Mouse (Mus musculus) kidney, postnatal 10 days (tissue): ENCODE data around the gene Eipr1.

ENCODE experiments used
- DNase-seq: peaks from one replicate; pipeline ENCODE4 v3.0.0; 2021; ENCODE audit warnings: mixed read lengths

Gene Eipr1

GRCm38 (mm10) chr12:28830471-28830870 is 78.9 kb downstream of the Eipr1 start:
- no peak for DNase-seq

GRCm38 (mm10) chr12:28831066-28831733 is 79.6 kb downstream of the Eipr1 start:
- peak; percentile 88 for DNase-seq

- no peak for DNase-seq
These were observed 82.7 kb downstream of the Eipr1 start for GRCm38 (mm10) chr12:28834266-28834665.

GRCm38 (mm10) chr12:28835683-28836082 is 84.1 kb downstream of the Eipr1 start:
- DNase-seq, result no peak

- DNase-seq, result no peak
These were observed 86.7 kb downstream of the Eipr1 start for GRCm38 (mm10) chr12:28838268-28838667.

- no peak for DNase-seq
These were observed 87.4 kb downstream of the Eipr1 start for GRCm38 (mm10) chr12:28838971-28839370.

- no peak for DNase-seq
These were observed 89.6 kb downstream of the Eipr1 start for GRCm38 (mm10) chr12:28841179-28841698.

GRCm38 (mm10) chr12:28845811-28846210 is 94.2 kb downstream of the Eipr1 start:
- no peak for DNase-seq

- peak; percentile 49 for DNase-seq
These were observed 95.8 kb downstream of the Eipr1 start for GRCm38 (mm10) chr12:28847401-28847800.

GRCm38 (mm10) chr12:28848726-28849612 is 97.4 kb downstream of the Eipr1 start:
- DNase-seq, result no peak

GRCm38 (mm10) chr12:28859495-28860263 is 108.1 kb downstream of the Eipr1 start:
- no peak for DNase-seq

- DNase-seq, result no peak
These were observed 108.6 kb downstream of the Eipr1 start for GRCm38 (mm10) chr12:28860264-28860560.

GRCm38 (mm10) chr12:28863260-28863659 is 111.7 kb downstream of the Eipr1 start:
- peak; percentile 47 for DNase-seq

GRCm38 (mm10) chr12:28866121-28866520 is 114.5 kb downstream of the Eipr1 start:
- DNase-seq, result no peak

GRCm38 (mm10) chr12:28868794-28869193 is 117.2 kb downstream of the Eipr1 start:
- DNase-seq, result no peak

- peak; percentile 20 for DNase-seq
These were observed 120.7 kb downstream of the Eipr1 start for GRCm38 (mm10) chr12:28872271-28872670.

GRCm38 (mm10) chr12:28874781-28875251 is 123.2 kb downstream of the Eipr1 start:
- DNase-seq, result peak; percentile 22

- no peak for DNase-seq
These were observed 123.9 kb downstream of the Eipr1 start for GRCm38 (mm10) chr12:28875471-28875870.

- no peak for DNase-seq
These were observed 128.9 kb downstream of the Eipr1 start for GRCm38 (mm10) chr12:28880471-28880870.

- DNase-seq, result no peak
These were observed 136.1 kb downstream of the Eipr1 start for GRCm38 (mm10) chr12:28887712-28888111.

- no peak for DNase-seq
These were observed 137.6 kb downstream of the Eipr1 start for GRCm38 (mm10) chr12:28889068-28889674.

GRCm38 (mm10) chr12:28891523-28891922 is 139.9 kb downstream of the Eipr1 start:
- no peak for DNase-seq

- no peak for DNase-seq
These were observed 145.0 kb downstream of the Eipr1 start for GRCm38 (mm10) chr12:28896577-28896976.
